Mouse (Mus musculus) hindbrain, embryonic 14.5 days (tissue): ENCODE measurements at regions not wholly inside any gene's neighbourhood (a gene's known extent, or its start where the extent isn't known, plus 50 kb on each side); places are given as distances from the start of the nearest gene placed in this dataset.
"Not testable (repeated sequence)": the region's sequence is repeated elsewhere in the genome, so short reads cannot be mapped to it uniquely, and the experiment has no call there.

ENCODE experiments used
- ATAC-seq: fragments of 200-750 bp; cut with Nextera tagmentation; 2 replicates; pipeline ENCODE4 v1.8.0; 2017; ENCODE audit warnings: moderate number of reproducible peaks, mild to moderate bottlenecking, moderate TSS enrichment, moderate library complexity; ENCODE audit not compliant: low FRiP score
- DNase-seq: peaks from one replicate; pipeline ENCODE4 v3.0.0-alpha.2; 2015; ENCODE audit warnings: low spot score
- H3K27ac ChIP-seq: fragments of 300-500 bp; sonication (generic); 2 replicates; pipeline ENCODE4 v1.5.1; 2014; ENCODE audit warnings: mild to moderate bottlenecking, moderate library complexity
- H3K27me3 ChIP-seq: fragments of 300-500 bp; sonication (generic); 2 replicates; pipeline ENCODE4 v1.6.1; 2014; ENCODE audit warnings: mild to moderate bottlenecking, low read length, mixed read lengths; ENCODE audit not compliant: control insufficient read depth, insufficient read depth
- H3K36me3 ChIP-seq: fragments of 300-500 bp; sonication (generic); replicated peaks from 2 replicates; pipeline ENCODE4 v1.6.1; 2014; ENCODE audit not compliant: control insufficient read depth, insufficient read depth
- H3K4me1 ChIP-seq: fragments of 300-500 bp; sonication (generic); replicated peaks from 2 replicates; pipeline ENCODE4 v1.6.1; 2014; ENCODE audit warnings: antibody characterized with exemption, low read length, mixed read lengths; ENCODE audit not compliant: control insufficient read depth, insufficient read depth
- H3K4me2 ChIP-seq: fragments of 300-500 bp; sonication (generic); replicated peaks from 2 replicates; pipeline ENCODE4 v1.6.1; 2014; ENCODE audit warnings: mild to moderate bottlenecking, moderate library complexity
- H3K4me3 ChIP-seq: fragments of 300-500 bp; sonication (generic); replicated peaks from 2 replicates; pipeline ENCODE4 v1.5.1; 2014; ENCODE audit warnings: mild to moderate bottlenecking, low read length
- H3K9ac ChIP-seq: fragments of 300-500 bp; sonication (generic); 2 replicates; pipeline ENCODE4 v1.6.1; 2014
- H3K9me3 ChIP-seq: fragments of 300-500 bp; sonication (generic); 2 replicates; pipeline ENCODE4 v1.6.1; 2016; ENCODE audit warnings: low read length; ENCODE audit not compliant: control insufficient read depth
- WGBS: fragments of 180-500 bp; shearing (Covaris S2); extraction: QIAGEN DNeasy Blood & Tissue Kit; methylation state at CpG from one replicate; pipeline ENCODE4 v1.1.7; 2014; 5-methylcytosine and 5-hydroxymethylcytosine counted together

DNA sequence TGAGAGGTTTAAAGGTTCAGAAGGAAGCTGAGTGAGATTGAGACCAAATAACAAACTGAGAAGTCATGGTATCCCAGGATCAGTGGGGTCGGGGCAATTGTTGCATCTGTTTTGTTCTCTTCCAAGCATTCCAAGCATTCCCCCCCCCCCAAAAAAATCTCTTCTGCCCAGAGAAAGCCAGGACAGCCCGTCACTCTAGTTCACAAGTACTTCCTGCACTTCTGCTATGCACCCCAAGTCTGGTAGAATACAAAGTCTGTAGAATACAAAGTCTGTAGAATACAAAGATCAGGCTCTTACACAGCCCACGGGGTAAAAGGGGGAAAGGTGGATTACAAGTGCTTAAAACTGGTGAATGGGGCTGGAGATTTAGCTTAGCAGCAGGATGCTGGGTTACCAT lies 99.5 kb upstream of the Rad23b start:
- Histone ChIP-seq H3K27ac (no peak overlapping the region), H3K27me3 (no peaks in the 10 kb centered on the region), H3K4me1 (peaks cover 7% of the 10 kb centered on the region; the same call in 1 of the 2 replicates), H3K9me3 (no peaks in the 10 kb centered on the region), H3K4me3 (no peak overlapping the region), H3K36me3 (no peaks in the 10 kb centered on the region), H3K4me2 (no peak overlapping the region), H3K9ac (no peak overlapping the region)
- DNase-seq = no peak
- no peak for ATAC-seq
- 27% methylated on average over 3 of the region's 3 CpGs for WGBS

DNA sequence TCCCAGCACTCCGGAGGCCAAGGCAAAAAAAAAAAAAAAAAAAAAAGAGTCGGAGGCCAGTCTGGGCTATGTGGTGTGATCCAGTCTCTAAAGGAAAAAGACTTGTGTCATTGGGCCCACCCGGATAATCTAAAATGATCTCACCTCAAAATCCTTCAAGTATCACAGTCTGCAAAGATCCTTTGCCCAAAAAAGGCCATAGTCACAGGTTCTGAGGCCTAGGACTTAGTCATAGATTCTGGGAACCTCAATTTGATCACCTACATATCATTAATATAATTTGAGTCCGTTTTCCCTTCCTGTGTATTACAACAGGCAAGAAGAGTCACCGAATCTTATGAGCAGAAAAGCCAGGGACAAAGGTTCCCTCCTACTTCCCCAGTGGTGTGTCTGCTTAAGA lies 98.3 kb upstream of the Rad23b start:
- no peak overlapping the region for H3K27ac ChIP-seq
- H3K27me3 ChIP-seq = no peaks in the 10 kb centered on the region
- DNase-seq (no peak), ATAC-seq (no peak)
- no peak overlapping the region for H3K4me3 ChIP-seq
- no peak overlapping the region for H3K4me2 ChIP-seq
- H3K36me3 ChIP-seq = no peaks in the 10 kb centered on the region
- H3K9me3 ChIP-seq = no peaks in the 10 kb centered on the region
- H3K4me1 ChIP-seq = peaks cover 7% of the 10 kb centered on the region; the same call in 1 of the 2 replicates
- WGBS = 70% methylated on average over 5 of the region's 5 CpGs
- H3K9ac ChIP-seq = no peak overlapping the region

DNA sequence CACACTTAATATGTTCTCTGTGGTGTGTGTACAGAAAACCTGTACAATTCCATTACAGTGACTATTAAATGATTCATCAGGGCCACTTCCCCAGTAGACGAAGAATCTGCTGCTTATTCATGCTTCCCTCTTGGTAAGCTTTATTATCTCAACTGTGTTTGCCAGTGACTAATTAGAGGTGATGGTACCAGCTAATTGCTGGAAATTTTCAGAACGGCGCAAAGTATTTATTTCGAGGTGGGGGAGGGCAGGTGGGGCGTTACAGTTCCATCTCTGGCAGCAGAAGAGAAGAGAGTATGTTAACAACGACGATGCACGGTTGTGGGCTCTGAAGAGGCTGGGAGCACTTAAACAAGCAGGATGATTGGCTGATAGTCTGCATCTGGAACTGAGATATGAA lies 96.1 kb upstream of the Rad23b start:
- Histone ChIP-seq H3K9me3 (no peaks in the 10 kb centered on the region), H3K36me3 (no peaks in the 10 kb centered on the region), H3K4me1 (peaks cover 7% of the 10 kb centered on the region; the same call in 1 of the 2 replicates), H3K9ac (no peak overlapping the region), H3K27ac (no peak overlapping the region), H3K27me3 (no peaks in the 10 kb centered on the region), H3K4me2 (no peak overlapping the region), H3K4me3 (no peak overlapping the region)
- 56% methylated on average over 8 of the region's 8 CpGs for WGBS
- DNase-seq (no peak), ATAC-seq (no peak; the same call in 1 of the 2 replicates)

GRCm38 (mm10) chr4:55271965-55272630 lies 77.7 kb upstream of the Rad23b start:
- Histone ChIP-seq H3K27ac (no peak overlapping the region), H3K27me3 (no peaks in the 10 kb centered on the region), H3K36me3 (no peaks in the 10 kb centered on the region), H3K4me2 (no peak overlapping the region), H3K4me1 (no peaks in the 10 kb centered on the region), H3K9ac (no peak overlapping the region), H3K4me3 (no peak overlapping the region), H3K9me3 (no peaks in the 10 kb centered on the region)
- 80% methylated on average over 8 of the region's 8 CpGs for WGBS
- ATAC-seq = no peak
- DNase-seq = no peak

- no peak for ATAC-seq
- Histone ChIP-seq H3K4me2 (no peak overlapping the region), H3K27ac (no peak overlapping the region), H3K4me1 (no peaks in the 10 kb centered on the region), H3K9ac (no peak overlapping the region), H3K27me3 (no peaks in the 10 kb centered on the region), H3K4me3 (no peak overlapping the region), H3K9me3 (no peaks in the 10 kb centered on the region), H3K36me3 (no peaks in the 10 kb centered on the region)
- DNase-seq = no peak
- 8% methylated on average over 5 of the region's 5 CpGs for WGBS
Observed at GRCm38 (mm10) chr4:55276300-55276952, 73.4 kb upstream of the Rad23b start.

DNA sequence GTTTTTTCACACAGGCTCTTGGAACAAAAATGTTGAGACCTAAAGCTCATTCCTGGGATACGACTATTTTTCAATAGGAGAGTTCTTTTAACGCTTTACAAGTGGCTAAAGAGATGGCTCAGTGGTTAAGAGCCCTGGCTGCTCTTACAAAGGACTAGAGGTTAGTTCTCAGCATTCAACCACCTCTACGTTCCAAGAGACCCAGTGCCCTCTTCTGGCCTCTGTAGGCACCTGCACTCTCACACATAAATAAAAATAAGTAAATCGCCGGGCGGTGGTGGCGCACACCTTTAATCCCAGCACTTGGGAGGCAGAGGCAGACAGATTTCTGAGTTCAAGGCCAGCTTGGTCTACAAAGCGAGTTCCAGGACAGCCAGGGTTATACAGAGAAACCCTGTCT lies 70.5 kb upstream of the Rad23b start:
- not testable (repeated sequence) for ATAC-seq

DNA sequence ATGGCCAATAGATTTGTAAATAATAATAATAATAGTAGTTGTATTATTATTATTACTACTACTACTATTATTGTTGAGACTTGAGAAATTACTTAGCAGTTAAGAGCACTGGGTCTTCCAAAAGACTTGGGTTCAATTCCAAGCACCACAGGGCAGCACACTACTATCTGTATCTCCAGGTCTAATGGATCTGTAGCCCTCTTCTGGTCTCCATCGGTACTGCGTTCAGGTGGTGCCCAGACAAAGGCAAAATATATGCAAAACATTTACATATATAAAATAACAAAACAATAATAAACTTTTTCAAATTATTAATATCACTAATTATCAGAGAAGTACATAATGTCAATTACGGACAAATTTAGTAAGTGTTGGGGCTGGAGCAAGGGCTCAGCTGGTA lies 69.1 kb upstream of the Rad23b start:
- Histone ChIP-seq H3K4me2 (no peak overlapping the region), H3K27ac (no peak overlapping the region), H3K4me3 (no peak overlapping the region), H3K36me3 (no peaks in the 10 kb centered on the region), H3K27me3 (no peaks in the 10 kb centered on the region), H3K4me1 (no peaks in the 10 kb centered on the region), H3K9me3 (no peaks in the 10 kb centered on the region), H3K9ac (no peak overlapping the region)
- DNase-seq (no peak), ATAC-seq (no peak)
- WGBS = 76% methylated on average over 3 of the region's 3 CpGs

More for the DNA sequence above, 70.5 kb upstream of the Rad23b start:
- H3K9me3 ChIP-seq, H3K4me2 ChIP-seq, H3K36me3 ChIP-seq, DNase-seq, H3K27me3 ChIP-seq, H3K4me1 ChIP-seq, H3K4me3 ChIP-seq, H3K27ac ChIP-seq, H3K9ac ChIP-seq: not testable (repeated sequence)
- 89% methylated on average over 8 of the region's 8 CpGs for WGBS

DNA sequence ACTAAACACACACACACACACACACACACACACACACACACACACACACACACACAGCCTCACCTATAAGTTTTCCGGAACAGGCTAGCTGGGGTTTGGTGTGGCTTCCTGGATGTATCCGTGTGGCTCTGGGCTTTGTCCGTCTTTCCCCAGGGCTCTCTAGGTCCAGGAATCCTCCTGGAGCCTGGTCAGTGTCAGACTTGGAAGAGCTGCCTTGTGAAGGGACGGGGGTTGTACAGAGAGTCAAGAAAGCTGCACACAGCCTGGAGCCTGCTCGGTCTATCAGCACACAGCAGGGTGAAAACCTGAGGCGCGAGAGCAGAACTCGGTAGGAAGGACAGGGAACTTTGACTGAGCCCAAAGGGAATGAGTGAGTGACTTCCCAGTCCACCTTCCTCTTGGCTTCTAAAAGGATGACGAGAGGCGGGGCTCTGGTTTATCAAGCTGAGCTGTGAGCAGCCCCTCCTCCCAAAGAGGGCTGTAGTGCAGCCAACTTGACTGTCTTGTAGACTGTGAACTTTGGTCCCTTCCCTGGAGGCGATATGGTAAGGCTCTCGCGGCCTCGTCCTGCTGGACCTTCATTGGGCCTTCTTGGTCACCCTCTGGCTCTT lies 68.3 kb upstream of the Rad23b start:
- H3K4me3 ChIP-seq = no peak overlapping the region
- H3K36me3 ChIP-seq = no peaks in the 10 kb centered on the region
- H3K4me2 ChIP-seq = no peak overlapping the region
- H3K9ac ChIP-seq = no peak overlapping the region
- no peaks in the 10 kb centered on the region for H3K27me3 ChIP-seq
- no peaks in the 10 kb centered on the region for H3K4me1 ChIP-seq
- H3K27ac ChIP-seq = no peak overlapping the region
- 80% methylated on average over 14 of the region's 14 CpGs for WGBS
- DNase-seq (no peak), ATAC-seq (no peak)
- H3K9me3 ChIP-seq = no peaks in the 10 kb centered on the region

DNA sequence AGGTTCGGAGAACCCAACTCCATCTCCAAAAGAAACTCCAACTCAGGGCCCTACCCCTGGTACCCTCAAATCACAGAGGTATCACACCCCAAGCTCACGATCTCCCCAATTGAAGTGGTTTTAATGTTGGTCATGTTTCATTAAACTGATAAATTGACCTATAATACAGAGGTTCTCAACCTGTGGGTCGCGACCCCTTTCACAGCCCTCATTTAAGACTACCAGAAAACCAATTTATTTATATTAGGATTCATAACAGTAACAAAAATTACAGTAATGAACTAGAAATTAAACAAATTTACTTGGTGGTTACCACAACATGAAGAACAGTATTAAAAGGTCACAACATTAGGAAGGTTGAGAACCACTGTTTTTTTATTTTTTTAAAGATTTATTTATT lies 67.4 kb upstream of the Rad23b start:
- Histone ChIP-seq H3K4me2 (no peak overlapping the region), H3K4me1 (no peaks in the 10 kb centered on the region), H3K9me3 (no peaks in the 10 kb centered on the region), H3K27me3 (no peaks in the 10 kb centered on the region), H3K9ac (no peak overlapping the region), H3K4me3 (no peak overlapping the region), H3K27ac (no peak overlapping the region), H3K36me3 (no peaks in the 10 kb centered on the region)
- ATAC-seq (no peak), DNase-seq (no peak)
- 90% methylated on average over 4 of the region's 4 CpGs for WGBS
